Mouse (Mus musculus): ENCODE measurements around the gene Hspa1a. TPM values are rescaled to one million over a fixed set of nuclear protein-coding genes. Genes with fewer than 3 reads are reported as not detected.
"Not testable (repeated sequence)": the region's sequence is repeated elsewhere in the genome, so short reads cannot be mapped to it uniquely, and the experiment has no call there.

Gene Hspa1a
- polyA plus RNA-seq, 1 experiment from 2014 or later: 13.7 TPM

GRCm38 (mm10) chr17:34978239-34978638 lies 6.3 kb upstream of the Hspa1a start:
- Histone ChIP-seq H3K27me3 (ENCODE audit: control insufficient read depth, insufficient read depth, low read length) (no peaks in the 10 kb centered on the region), H3K27ac (ENCODE audit: low read length) (no peak overlapping the region), H3K9me3 (replicated peaks; ENCODE audit: control insufficient read depth, low read length) (no peaks in the 10 kb centered on the region), H3K9ac (ENCODE audit: low read length) (no peak overlapping the region), H3K4me3 (replicated peaks; ENCODE audit: low read length) (no peak overlapping the region), H3K4me1 (ENCODE audit: control insufficient read depth, insufficient read depth, low read length) (peaks cover 9% of the 10 kb centered on the region), H3K36me3 (ENCODE audit: control insufficient read depth, insufficient read depth, low read length) (no peaks in the 10 kb centered on the region), H3K4me2 (ENCODE audit: low read depth, low read length) (no peak overlapping the region)
- 87% methylated on average over 27 of the region's 27 CpGs for WGBS
- no peak for ATAC-seq (ENCODE audit: insufficient read depth, low FRiP score)

- Histone ChIP-seq H3K27ac (ENCODE audit: low read length) (no peak overlapping the region), H3K4me2 (ENCODE audit: low read depth, low read length) (no peak overlapping the region), H3K4me1 (ENCODE audit: control insufficient read depth, insufficient read depth, low read length) (peaks cover 8% of the 10 kb centered on the region; the same call in 1 of the 2 replicates), H3K9ac (ENCODE audit: low read length) (no peak overlapping the region), H3K4me3 (replicated peaks; ENCODE audit: low read length) (no peak overlapping the region), H3K36me3 (ENCODE audit: control insufficient read depth, insufficient read depth, low read length) (no peaks in the 10 kb centered on the region), H3K27me3 (ENCODE audit: control insufficient read depth, insufficient read depth, low read length) (no peaks in the 10 kb centered on the region), H3K9me3 (replicated peaks; ENCODE audit: control insufficient read depth, low read length) (no peaks in the 10 kb centered on the region)
- no peak for ATAC-seq (ENCODE audit: insufficient read depth, low FRiP score)
- 96% methylated on average over 20 of the region's 20 CpGs for WGBS
Measured at GRCm38 (mm10) chr17:34977000-34977399, 5.0 kb upstream of the Hspa1a start.

DNA sequence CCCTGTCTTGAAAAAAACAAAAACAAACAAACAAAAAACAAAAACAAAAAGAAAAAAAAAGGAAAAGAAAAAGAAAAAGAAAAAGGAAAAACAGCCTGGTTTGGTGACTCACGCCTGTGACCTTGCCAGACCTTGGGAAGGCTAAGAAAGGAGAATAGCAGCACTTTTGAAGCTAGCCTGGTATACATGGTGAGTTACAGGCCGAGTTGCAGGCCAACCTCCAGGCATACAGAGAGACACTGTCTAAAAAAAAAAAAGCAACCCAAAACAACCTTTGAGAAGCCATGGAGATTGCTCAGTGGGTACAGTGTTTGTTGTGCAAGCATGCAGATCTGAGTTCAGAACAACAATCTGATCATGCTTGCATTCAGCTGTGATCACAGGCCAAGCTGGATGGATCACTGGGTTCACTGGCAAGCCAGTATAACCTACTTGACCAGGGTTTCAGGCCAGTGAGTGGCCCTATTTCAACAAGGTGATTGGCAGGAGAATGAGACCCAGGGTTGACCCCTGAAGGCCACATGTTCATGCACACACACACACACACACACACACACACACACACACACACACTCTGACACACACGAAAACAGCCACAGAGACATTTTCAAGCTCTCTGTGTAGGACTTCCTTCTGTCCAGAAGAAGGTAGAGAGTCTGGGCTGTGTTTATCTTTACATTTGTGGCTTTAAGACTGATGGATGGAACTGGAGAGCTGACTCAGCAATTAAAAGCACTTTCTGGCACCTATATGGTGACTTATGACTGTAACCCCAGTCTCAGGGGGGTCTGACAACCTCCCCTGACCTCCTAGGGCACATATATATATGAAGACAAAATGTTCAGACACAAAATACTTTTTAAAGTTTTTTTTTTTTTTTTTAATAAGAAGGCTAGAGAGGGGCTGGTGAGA lies 3.9 kb upstream of the Hspa1a start:
- Histone ChIP-seq H3K27me3 (ENCODE audit: control insufficient read depth, insufficient read depth, low read length) (no peaks in the 10 kb centered on the region), H3K9ac (ENCODE audit: low read length) (no peak overlapping the region), H3K4me1 (ENCODE audit: control insufficient read depth, insufficient read depth, low read length) (peaks cover 7% of the 10 kb centered on the region; the same call in 1 of the 2 replicates), H3K4me3 (replicated peaks; ENCODE audit: low read length) (no peak overlapping the region), H3K36me3 (ENCODE audit: control insufficient read depth, insufficient read depth, low read length) (no peaks in the 10 kb centered on the region), H3K27ac (ENCODE audit: low read length) (no peak overlapping the region), H3K4me2 (ENCODE audit: low read depth, low read length) (no peak overlapping the region), H3K9me3 (replicated peaks; ENCODE audit: control insufficient read depth, low read length) (no peaks in the 10 kb centered on the region)
- no peak for ATAC-seq (ENCODE audit: insufficient read depth, low FRiP score)
- WGBS: 64% methylated on average over 3 of the region's 3 CpGs

DNA sequence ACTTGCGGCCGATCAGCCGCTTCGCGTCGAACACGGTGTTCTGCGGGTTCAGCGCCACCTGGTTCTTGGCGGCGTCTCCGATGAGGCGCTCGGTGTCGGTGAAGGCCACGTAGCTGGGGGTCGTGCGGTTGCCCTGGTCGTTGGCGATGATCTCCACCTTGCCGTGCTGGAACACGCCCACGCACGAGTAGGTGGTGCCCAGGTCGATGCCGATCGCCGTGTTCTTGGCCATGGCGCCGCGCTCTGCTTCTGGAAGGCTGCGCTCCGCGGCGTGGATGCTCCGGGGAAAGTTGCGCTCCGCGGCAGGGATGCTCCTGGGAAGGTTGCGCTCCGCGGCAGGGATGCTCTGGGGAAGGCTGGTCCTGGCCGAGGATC lies 275 bp downstream of the Hspa1a start:
- H3K4me2 ChIP-seq (ENCODE audit: low read depth, low read length): peak overlapping the region; percentile 69
- H3K4me1 ChIP-seq (ENCODE audit: control insufficient read depth, insufficient read depth, low read length); H3K27ac ChIP-seq (ENCODE audit: low read length); H3K9ac ChIP-seq (ENCODE audit: low read length); H3K36me3 ChIP-seq (ENCODE audit: control insufficient read depth, insufficient read depth, low read length); H3K9me3 ChIP-seq (replicated peaks; ENCODE audit: control insufficient read depth, low read length): not testable (repeated sequence)
- H3K27me3 ChIP-seq (ENCODE audit: control insufficient read depth, insufficient read depth, low read length): peaks cover 19% of the 10 kb centered on the region
- peak; percentile 44 for ATAC-seq (ENCODE audit: insufficient read depth, low FRiP score)
- peak overlapping the region; percentile 42 for H3K4me3 ChIP-seq (replicated peaks; ENCODE audit: low read length)
- WGBS: 3% methylated on average over 22 of the region's 43 CpGs

- H3K9me3 ChIP-seq (replicated peaks; ENCODE audit: control insufficient read depth, low read length); H3K27ac ChIP-seq (ENCODE audit: low read length); H3K36me3 ChIP-seq (ENCODE audit: control insufficient read depth, insufficient read depth, low read length); H3K4me2 ChIP-seq (ENCODE audit: low read depth, low read length); H3K4me1 ChIP-seq (ENCODE audit: control insufficient read depth, insufficient read depth, low read length); ATAC-seq (ENCODE audit: insufficient read depth, low FRiP score); H3K4me3 ChIP-seq (replicated peaks; ENCODE audit: low read length); H3K9ac ChIP-seq (ENCODE audit: low read length): not testable (repeated sequence)
- 28% methylated on average over 24 of the region's 37 CpGs for WGBS
- H3K27me3 ChIP-seq (ENCODE audit: control insufficient read depth, insufficient read depth, low read length): peaks cover 19% of the 10 kb centered on the region
Measured at GRCm38 (mm10) chr17:34970850-34971249, 1.1 kb downstream of the Hspa1a start.

GRCm38 (mm10) chr17:34969822-34970221 lies 2.1 kb downstream of the Hspa1a start, which contains the start of gene Gm20481:
Gene Gm20481 (plus strand): TSS chr17:34969912.
- H3K27me3 ChIP-seq (ENCODE audit: control insufficient read depth, insufficient read depth, low read length): peaks cover 19% of the 10 kb centered on the region
- not testable (repeated sequence) for H3K27ac ChIP-seq (ENCODE audit: low read length); H3K36me3 ChIP-seq (ENCODE audit: control insufficient read depth, insufficient read depth, low read length); H3K9ac ChIP-seq (ENCODE audit: low read length); H3K4me1 ChIP-seq (ENCODE audit: control insufficient read depth, insufficient read depth, low read length); H3K4me3 ChIP-seq (replicated peaks; ENCODE audit: low read length); ATAC-seq (ENCODE audit: insufficient read depth, low FRiP score); H3K4me2 ChIP-seq (ENCODE audit: low read depth, low read length); H3K9me3 ChIP-seq (replicated peaks; ENCODE audit: control insufficient read depth, low read length)
- 59% methylated on average over 6 of the region's 11 CpGs for WGBS

- Histone ChIP-seq H3K27ac (ENCODE audit: low read length) (no peak overlapping the region; the same call in 1 of the 2 replicates), H3K9ac (ENCODE audit: low read length) (peak overlapping the region; percentile 12; the same call in 1 of the 2 replicates), H3K36me3 (ENCODE audit: control insufficient read depth, insufficient read depth, low read length) (no peaks in the 10 kb centered on the region), H3K4me1 (ENCODE audit: control insufficient read depth, insufficient read depth, low read length) (peaks cover 18% of the 10 kb centered on the region), H3K27me3 (ENCODE audit: control insufficient read depth, insufficient read depth, low read length) (peaks cover 19% of the 10 kb centered on the region), H3K4me3 (replicated peaks; ENCODE audit: low read length) (no peak overlapping the region), H3K4me2 (ENCODE audit: low read depth, low read length) (no peak overlapping the region), H3K9me3 (replicated peaks; ENCODE audit: control insufficient read depth, low read length) (no peaks in the 10 kb centered on the region)
- ATAC-seq (ENCODE audit: insufficient read depth, low FRiP score): no peak
- WGBS: 42% methylated on average over 5 of the region's 5 CpGs
Measured at GRCm38 (mm10) chr17:34965627-34966026, 6.3 kb downstream of the Hspa1a start.

GRCm38 (mm10) chr17:34964640-34965049 lies 7.3 kb downstream of the Hspa1a start:
- peak overlapping the region; percentile 46 for H3K9ac ChIP-seq (ENCODE audit: low read length)
- no peak overlapping the region for H3K4me2 ChIP-seq (ENCODE audit: low read depth, low read length)
- WGBS: 20% methylated on average over 1 of the region's 1 CpGs
- no peak overlapping the region for H3K4me3 ChIP-seq (replicated peaks; ENCODE audit: low read length)
- no peaks in the 10 kb centered on the region for H3K9me3 ChIP-seq (replicated peaks; ENCODE audit: control insufficient read depth, low read length)
- ATAC-seq (ENCODE audit: insufficient read depth, low FRiP score): 0 out of 2 replicates have a peak, but pooled peaks have one; percentile 9
- H3K27me3 ChIP-seq (ENCODE audit: control insufficient read depth, insufficient read depth, low read length): peaks cover 19% of the 10 kb centered on the region
- peak overlapping the region; percentile 20 for H3K27ac ChIP-seq (ENCODE audit: low read length)
- no peaks in the 10 kb centered on the region for H3K36me3 ChIP-seq (ENCODE audit: control insufficient read depth, insufficient read depth, low read length)
- peaks cover 24% of the 10 kb centered on the region for H3K4me1 ChIP-seq (ENCODE audit: control insufficient read depth, insufficient read depth, low read length)

- peak overlapping the region; percentile 6; the same call in 1 of the 2 replicates for H3K27ac ChIP-seq (ENCODE audit: low read length)
- H3K9me3 ChIP-seq (replicated peaks; ENCODE audit: control insufficient read depth, low read length): no peaks in the 10 kb centered on the region
- peaks cover 4% of the 10 kb centered on the region; the same call in 1 of the 2 replicates for H3K27me3 ChIP-seq (ENCODE audit: control insufficient read depth, insufficient read depth, low read length)
- no peak overlapping the region for H3K4me2 ChIP-seq (ENCODE audit: low read depth, low read length)
- no peak overlapping the region for H3K9ac ChIP-seq (ENCODE audit: low read length)
- no peak overlapping the region for H3K4me3 ChIP-seq (replicated peaks; ENCODE audit: low read length)
- H3K4me1 ChIP-seq (ENCODE audit: control insufficient read depth, insufficient read depth, low read length): peaks cover 24% of the 10 kb centered on the region
- WGBS: 60% methylated on average over 1 of the region's 1 CpGs
- no peaks in the 10 kb centered on the region for H3K36me3 ChIP-seq (ENCODE audit: control insufficient read depth, insufficient read depth, low read length)
- ATAC-seq (ENCODE audit: insufficient read depth, low FRiP score): no peak
Measured at GRCm38 (mm10) chr17:34962841-34963240, 9.1 kb downstream of the Hspa1a start.
